Mouse (Mus musculus) forelimb bud, embryonic 11.5 days (tissue): ENCODE results near the gene Itpkc.

Experiments used
- DNase-seq: peaks from one replicate; pipeline ENCODE4 v3.0.0-alpha.2; 2012; ENCODE audit warnings: low read depth, low spot score

Itpkc gene

GRCm38 (mm10) chr7:27237527-27237926, 9.1 kb upstream of the Itpkc start:
- DNase-seq, result no peak

GRCm38 (mm10) chr7:27235726-27236125, 7.3 kb upstream of the Itpkc start:
- no peak for DNase-seq

- DNase-seq, result no peak
Observed at GRCm38 (mm10) chr7:27233300-27233699, 4.8 kb upstream of the Itpkc start.

- peak; percentile 95 for DNase-seq
Observed at GRCm38 (mm10) chr7:27232781-27233281, 4.4 kb upstream of the Itpkc start, which contains the start of gene Coq8b. Coq8b (plus strand) TSS chr7:27233023.

- no peak for DNase-seq
Observed at GRCm38 (mm10) chr7:27231693-27232331, 3.4 kb upstream of the Itpkc start.

- DNase-seq, result no peak
Observed at GRCm38 (mm10) chr7:27230781-27231180, 2.3 kb upstream of the Itpkc start.

GRCm38 (mm10) chr7:27228865-27229264, 404 bp upstream of the Itpkc start:
- no peak for DNase-seq

- no peak for DNase-seq
Observed at GRCm38 (mm10) chr7:27227676-27228075, 785 bp downstream of the Itpkc start.

- DNase-seq, result no peak
Observed at GRCm38 (mm10) chr7:27227276-27227675, 1.2 kb downstream of the Itpkc start.

- peak; percentile 25 for DNase-seq
Observed at GRCm38 (mm10) chr7:27224877-27225575, 3.4 kb downstream of the Itpkc start.

GRCm38 (mm10) chr7:27222538-27222937, 5.9 kb downstream of the Itpkc start:
- DNase-seq, result no peak

GRCm38 (mm10) chr7:27221939-27222338, 6.5 kb downstream of the Itpkc start:
- DNase-seq, result no peak

GRCm38 (mm10) chr7:27219937-27220336, 8.5 kb downstream of the Itpkc start:
- no peak for DNase-seq

GRCm38 (mm10) chr7:27218586-27218985, 9.9 kb downstream of the Itpkc start:
- no peak for DNase-seq

GRCm38 (mm10) chr7:27212626-27213025, 15.8 kb downstream of the Itpkc start:
- DNase-seq, result no peak

- DNase-seq, result no peak
Observed at GRCm38 (mm10) chr7:27203730-27204449, 24.6 kb downstream of the Itpkc start.

GRCm38 (mm10) chr7:27198779-27199178, 29.7 kb downstream of the Itpkc start:
- no peak for DNase-seq

- DNase-seq, result no peak
Observed at GRCm38 (mm10) chr7:27198355-27198754, 30.1 kb downstream of the Itpkc start.

GRCm38 (mm10) chr7:27197634-27198033, 30.8 kb downstream of the Itpkc start:
- DNase-seq, result no peak

- DNase-seq, result no peak
Observed at GRCm38 (mm10) chr7:27197136-27197535, 31.3 kb downstream of the Itpkc start.

GRCm38 (mm10) chr7:27195681-27196611, 32.5 kb downstream of the Itpkc start, which contains the start of the genes BC024978 and Snrpa:
BC024978 (plus strand) TSS chr7:27195781.
Snrpa (minus strand) TSS chr7:27196271.
- peak; percentile 98 for DNase-seq
